Mouse (Mus musculus): Measurements from ENCODE around the gene Rad9b.

The Rad9b gene

GRCm38 (mm10) chr5:122353807-122354491 is at the start of gene Rad9b, which contains the start of gene Vps29:
Gene Rad9b, minus strand, starts transcription at chr5:122354233.
Gene Vps29, plus strand, starts transcription at chr5:122354369.
- peak; percentile 95 to 98 for DNase-seq (ENCODE audit: low spot score in 2 of 2)

GRCm38 (mm10) chr5:122403362-122403761 is 49.3 kb upstream of the Rad9b start:
- no peak for DNase-seq (ENCODE audit: low spot score in 2 of 2)

GRCm38 (mm10) chr5:122402772-122403171 is 48.7 kb upstream of the Rad9b start:
- DNase-seq (ENCODE audit: low spot score in 2 of 2): peak in 1 of 2 experiments; percentile 49

GRCm38 (mm10) chr5:122402160-122402559 is 48.1 kb upstream of the Rad9b start:
- DNase-seq (ENCODE audit: low spot score in 2 of 2): no peak

DNA sequence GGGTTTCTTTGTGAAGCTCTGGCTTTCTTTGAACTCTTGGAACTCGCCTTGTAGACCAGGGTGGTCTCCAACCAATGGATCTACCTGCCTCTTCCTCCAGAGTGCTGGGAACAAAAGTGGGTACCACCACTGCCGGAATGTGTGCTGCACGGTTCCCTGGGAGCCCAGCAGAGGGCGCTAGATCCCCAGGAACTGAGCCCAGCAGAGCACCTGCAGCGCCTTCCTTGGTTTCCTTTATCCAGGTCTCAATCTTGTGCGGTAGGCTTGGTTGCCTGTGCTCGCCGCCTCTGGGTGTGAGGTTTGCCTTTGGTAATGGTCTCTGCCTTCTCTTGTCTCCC is 47.2 kb upstream of the Rad9b start:
- DNase-seq (ENCODE audit: low spot score in 2 of 2): peak in 1 of 2 experiments; percentile 67

- no peak for DNase-seq (ENCODE audit: low spot score in 2 of 2)
Observed at GRCm38 (mm10) chr5:122400628-122401302, 46.7 kb upstream of the Rad9b start.

DNA sequence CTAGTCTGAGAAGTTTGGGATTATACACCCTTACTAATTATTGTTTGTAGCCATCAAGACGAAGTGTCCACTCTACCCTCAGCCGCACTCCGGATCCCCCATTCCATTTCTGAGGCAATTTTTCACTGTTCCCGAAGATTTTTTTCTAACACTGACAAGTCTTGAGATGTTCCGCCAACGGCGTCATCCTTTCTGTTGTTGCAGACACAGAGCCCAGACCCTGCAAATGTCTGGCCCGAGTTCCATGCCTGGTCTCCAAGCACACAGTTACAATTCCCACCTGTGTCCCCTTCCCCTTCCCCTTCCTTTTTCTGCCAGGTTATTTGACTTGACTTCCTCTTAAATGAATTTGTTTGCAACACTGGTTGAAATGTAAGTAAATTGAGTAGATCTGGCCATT is 45.8 kb upstream of the Rad9b start:
- no peak for DNase-seq (ENCODE audit: low spot score in 2 of 2)

DNA sequence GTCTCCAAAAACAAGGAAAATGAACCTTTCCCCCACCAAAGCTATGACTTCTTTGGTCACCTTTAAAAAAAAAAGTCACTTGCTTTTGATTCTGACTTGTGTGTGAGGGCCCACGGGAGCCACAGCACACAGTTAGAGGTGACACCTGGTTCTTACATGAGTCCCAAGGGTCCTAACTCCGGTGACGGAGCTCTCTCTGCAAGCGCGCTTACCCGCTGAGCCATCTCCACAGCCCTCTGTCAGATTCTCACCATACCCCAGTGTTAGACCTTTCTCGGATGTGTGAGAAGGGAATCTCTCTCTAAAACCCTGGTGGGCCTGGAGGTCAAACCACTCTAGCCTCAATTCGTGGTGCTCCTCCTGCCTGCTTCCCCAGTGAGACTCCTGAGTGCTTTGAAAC is 43.5 kb upstream of the Rad9b start:
- no peak for DNase-seq (ENCODE audit: low spot score in 2 of 2)

DNA sequence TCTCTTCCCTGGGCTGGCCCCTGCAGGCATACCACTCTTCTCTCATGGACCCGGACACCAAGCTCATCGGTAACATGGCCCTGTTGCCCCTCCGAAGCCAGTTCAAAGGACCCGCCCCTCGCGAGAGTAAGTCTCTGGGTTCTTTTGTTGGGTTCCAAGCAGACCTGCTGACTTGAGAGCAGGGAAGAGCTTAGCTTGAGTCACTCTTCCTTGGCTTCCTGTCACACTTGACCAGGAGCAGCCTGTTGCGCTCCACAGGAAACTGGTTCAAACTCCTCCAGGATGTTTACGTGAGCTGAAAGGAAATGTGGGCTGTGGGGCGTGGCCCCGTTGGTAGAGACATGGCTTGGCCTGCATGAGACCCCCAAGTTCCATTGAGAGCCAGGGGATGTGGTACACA is 42.8 kb upstream of the Rad9b start:
- no peak for DNase-seq (ENCODE audit: low spot score in 2 of 2)

GRCm38 (mm10) chr5:122393887-122394286 is 39.9 kb upstream of the Rad9b start:
- peak in 1 of 2 experiments; percentile 75 for DNase-seq (ENCODE audit: low spot score in 2 of 2)

DNA sequence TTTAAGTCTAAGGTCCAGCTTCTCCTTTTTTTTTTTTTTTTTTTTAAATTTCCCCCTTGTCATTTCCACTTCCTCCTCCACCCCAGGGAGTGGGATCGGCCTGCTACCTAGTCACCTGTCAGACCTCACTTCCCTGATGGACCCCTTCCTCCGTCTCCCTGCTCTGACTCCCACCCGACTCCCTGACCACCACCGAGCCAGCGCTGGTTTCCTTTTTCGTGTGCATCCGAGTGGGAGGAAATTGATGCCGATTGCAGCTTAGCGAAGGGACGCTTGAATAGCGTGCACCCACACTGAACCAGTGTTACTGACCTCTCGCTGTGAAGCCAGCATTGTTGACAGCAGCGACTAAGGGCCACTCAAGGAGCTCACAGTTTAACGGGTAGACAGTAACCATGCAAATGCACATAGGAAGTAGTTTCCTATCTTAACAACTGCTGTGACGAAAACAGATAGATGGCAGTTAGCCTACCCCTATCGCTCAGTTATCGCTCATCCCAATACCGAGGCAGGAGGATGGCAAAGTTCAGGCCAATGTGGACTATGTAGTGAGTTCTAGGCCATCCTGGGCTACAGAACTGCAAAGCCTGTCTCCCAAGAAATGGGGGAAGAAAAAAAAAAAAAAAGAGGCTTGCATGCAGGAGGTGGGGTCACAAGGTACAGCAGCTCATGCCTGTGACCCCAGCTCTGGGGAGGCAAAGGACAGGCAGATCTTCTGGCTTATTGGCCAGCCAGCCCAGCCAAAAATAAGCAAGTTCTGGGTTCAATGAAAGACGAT is 38.4 kb upstream of the Rad9b start:
- DNase-seq (ENCODE audit: low spot score in 2 of 2): no peak

DNA sequence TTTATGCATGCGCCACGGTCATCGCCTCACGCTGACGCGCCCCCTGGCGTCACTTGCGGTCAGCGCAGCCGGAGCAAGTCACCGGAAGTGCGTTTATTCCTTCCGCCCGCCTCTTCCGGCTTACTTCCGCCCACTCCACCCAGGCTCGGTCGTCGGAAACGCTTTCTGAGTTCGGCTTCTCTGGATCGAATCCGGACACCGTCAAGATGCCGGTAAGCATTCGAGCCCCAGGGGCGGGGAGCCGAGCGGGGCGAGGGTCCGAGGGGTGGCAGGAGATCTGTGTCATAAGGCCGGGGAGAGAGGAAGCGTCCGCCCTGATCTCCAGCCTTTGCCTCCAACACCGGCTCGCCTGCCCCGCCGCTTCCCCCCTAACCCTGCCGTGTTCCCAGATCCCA is 37.8 kb upstream of the Rad9b start, which contains the start of gene Arpc3:
Arpc3 (plus strand) TSS at position 93 of the 395 bp plus-strand sequence.
- DNase-seq (ENCODE audit: low spot score in 2 of 2): peak; percentile 78 to 92

DNA sequence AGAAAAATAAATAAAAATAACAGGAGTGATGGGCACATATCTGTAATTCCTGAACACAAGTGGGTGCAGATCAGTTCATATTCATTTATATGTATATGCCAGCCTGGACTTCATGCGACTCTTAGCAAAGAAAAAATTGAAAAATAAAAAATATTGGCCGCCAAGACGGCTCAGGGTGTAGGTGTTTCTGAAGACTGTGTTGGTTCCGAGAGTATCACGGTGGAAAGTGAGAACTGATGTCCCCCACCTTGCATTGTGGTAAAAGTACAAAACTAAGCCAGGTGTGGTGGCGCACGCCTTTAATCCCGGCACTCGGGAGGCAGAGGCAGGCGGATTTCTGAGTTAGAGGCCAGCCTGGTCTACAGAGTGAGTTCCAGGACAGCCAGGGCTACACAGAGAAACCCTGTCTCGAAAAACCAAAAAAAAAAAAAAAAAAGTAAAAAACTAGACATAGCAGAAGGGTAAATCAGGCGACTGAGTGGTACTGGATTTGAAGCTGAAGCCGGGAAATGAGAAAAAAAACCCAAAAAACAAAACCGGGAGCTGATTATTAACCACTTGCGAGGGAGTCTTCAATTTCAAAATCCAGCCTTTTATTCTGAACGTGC is 37.2 kb upstream of the Rad9b start:
- no peak for DNase-seq (ENCODE audit: low spot score in 2 of 2)

GRCm38 (mm10) chr5:122390671-122391070 is 36.6 kb upstream of the Rad9b start:
- no peak for DNase-seq (ENCODE audit: low spot score in 2 of 2)

GRCm38 (mm10) chr5:122390006-122390405 is 36.0 kb upstream of the Rad9b start:
- no peak for DNase-seq (ENCODE audit: low spot score in 2 of 2)

DNA sequence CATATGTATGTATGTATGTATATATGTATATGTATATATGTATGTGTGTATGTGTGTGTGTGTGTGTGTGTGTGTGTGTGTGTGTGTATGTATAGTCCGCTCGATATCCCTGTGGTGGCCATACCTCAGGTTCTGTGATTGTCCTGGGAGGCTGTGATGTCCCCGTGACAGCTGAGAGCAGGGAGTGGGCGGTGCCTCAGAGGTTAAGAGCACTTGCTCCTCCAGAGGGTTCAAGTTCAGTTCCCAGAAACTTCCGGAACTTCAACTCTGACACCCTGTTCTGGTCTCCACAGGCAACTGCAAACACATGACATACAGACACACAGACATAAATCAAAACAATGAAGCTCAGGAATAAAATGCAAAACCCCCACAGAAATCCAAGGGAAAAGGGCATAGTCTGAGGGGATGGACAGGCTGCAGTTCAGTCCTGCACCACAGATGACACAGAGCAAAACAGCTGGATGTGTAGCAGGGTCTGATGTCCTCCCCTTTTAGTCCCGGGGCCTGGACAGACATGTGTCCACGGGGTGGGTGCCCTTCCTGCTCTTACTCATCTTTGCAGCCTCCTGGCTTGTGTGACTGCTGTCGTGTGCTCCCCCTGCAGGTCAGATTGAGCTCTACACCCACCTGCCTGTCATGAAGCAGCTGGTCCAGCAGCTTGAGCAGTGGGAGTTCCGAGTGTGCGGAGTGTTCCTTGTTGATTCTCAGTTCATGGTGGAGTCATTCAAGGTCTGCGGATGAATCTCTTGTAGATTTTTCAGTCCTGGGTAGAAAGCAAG is 25.5 kb upstream of the Rad9b start:
- DNase-seq (ENCODE audit: low spot score in 2 of 2): peak; percentile 68

DNA sequence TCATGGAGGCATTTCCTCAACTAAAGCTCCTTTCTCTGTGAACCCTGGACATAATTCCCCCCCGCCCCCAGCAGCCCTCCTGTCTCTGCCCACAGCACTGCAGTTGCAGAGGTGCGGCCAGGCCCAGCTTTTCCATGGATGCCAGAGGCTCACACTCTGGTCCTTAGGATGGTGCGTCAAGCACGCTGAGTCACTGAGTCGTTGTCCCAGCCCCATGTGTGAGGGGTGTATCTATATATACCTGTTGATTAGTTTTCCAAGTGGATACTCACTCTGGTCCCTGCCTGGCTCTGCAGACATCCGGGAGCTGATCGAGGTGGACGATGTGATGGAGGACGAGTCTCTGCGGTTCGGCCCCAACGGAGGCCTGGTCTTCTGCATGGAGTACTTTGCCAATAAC is 24.1 kb upstream of the Rad9b start:
- DNase-seq (ENCODE audit: low spot score in 2 of 2): no peak

- DNase-seq (ENCODE audit: low spot score in 2 of 2): no peak
Observed at GRCm38 (mm10) chr5:122377101-122377833, 23.2 kb upstream of the Rad9b start.

DNA sequence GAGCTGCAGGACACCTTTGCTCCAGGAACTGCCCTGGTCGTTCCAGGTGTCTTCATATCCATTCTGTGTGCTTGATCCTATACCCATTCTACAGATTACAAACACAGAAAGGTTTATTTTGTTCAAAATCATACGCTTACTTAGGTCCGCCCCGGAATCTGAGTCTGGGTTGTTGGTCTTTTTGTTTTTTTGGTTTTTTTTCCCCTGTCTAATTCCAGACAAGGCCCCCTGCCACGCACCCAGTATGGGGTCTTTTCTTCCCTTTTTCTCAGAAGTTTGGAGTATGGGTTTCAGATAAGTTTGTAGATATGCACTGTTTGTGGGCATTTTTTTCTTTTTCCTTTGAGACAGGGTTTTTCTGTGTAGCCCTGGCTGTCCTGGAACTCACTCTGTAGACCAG is 18.8 kb upstream of the Rad9b start:
- no peak for DNase-seq (ENCODE audit: low spot score in 2 of 2)

DNA sequence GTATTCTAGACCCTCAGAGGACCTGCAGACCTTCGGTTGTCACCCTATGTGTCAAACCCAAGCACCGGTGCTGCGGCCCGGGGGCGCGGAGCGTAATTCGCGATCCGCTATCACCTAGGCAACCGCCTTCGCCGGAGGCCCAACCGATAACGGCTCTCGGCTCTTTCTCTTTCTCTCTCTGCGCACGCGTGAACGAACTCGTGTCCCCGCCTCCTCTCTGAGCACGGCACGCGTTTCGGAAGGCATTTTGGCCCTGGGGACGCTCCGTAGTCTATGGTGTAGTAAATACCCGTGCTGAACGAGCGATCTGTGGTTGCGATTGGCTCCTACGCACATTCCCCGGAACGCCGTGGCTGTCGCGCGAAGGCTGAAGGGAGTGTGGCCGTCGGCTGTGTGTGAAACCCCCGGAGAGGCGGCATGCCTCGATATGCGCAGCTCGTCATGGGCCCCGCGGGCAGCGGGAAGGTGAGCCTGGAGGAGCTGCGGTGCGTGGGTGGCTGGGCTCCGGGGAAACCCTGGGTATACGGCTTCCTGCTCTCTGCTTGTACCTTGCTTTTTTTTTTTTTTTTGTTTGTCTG is 18.2 kb upstream of the Rad9b start, which contains the start of gene Fam216a:
Fam216a (minus strand) TSS at position 173 of the 578 bp plus-strand sequence.
- DNase-seq (ENCODE audit: low spot score in 2 of 2): peak; percentile 98 to 99
